Mouse (Mus musculus) brain, embryonic 14.5 days (tissue): ENCODE measurements around the gene Pigf.

Source experiments
- CTCF ChIP-seq: fragments of 200-500 bp; IDR thresholded peaks from 2 replicates; pipeline ENCODE4 v1.5.1; 2012; ENCODE audit warnings: inconsistent platforms, mild to moderate bottlenecking, moderate library complexity, borderline replicate concordance; ENCODE audit not compliant: insufficient read depth, insufficient read length; ENCODE audit errors: extremely low read depth
- POLR2A ChIP-seq: fragments of 200-500 bp; IDR thresholded peaks from 2 replicates; pipeline ENCODE4 v1.6.1; 2012; ENCODE audit warnings: mild to moderate bottlenecking, inconsistent platforms, borderline replicate concordance; ENCODE audit not compliant: poor library complexity, insufficient read depth, insufficient read length, severe bottlenecking; ENCODE audit errors: extremely low read depth

DNA sequence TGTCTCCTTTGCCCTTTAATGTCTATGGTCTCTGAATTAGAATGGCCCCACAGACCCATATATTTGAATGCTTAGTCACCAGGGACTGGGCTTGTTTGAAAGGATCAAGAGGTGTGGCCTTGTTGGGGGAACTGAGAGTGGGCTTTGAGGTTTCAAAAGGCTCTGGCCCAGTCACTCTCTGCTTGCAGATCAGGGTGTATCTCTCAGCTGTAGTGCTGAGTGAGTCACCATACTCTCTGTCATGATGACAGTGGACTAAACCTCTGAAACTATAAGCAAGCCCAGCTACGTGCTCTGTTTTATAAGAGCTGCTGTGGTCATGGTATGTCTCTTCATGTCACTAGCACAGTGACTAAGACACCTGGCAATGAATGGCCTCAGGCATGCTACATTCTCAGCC lies 27.2 kb upstream of the Pigf start:
- TF ChIP-seq POLR2A, result no peak
- no peak for TF ChIP-seq CTCF
